Mouse (Mus musculus) C2C12 (cell line): ENCODE measurements at regions not wholly inside any gene's neighbourhood (a gene's known extent, or its start where the extent isn't known, plus 50 kb on each side); places are given as distances from the start of the nearest gene placed in this dataset.

Experiments
- CTCF ChIP-seq: IDR thresholded peaks from one replicate; pipeline ENCODE4 v1.5.1; 2011; ENCODE audit not compliant: control insufficient read depth, insufficient read depth, insufficient read length
- USF1 ChIP-seq: IDR thresholded peaks from one replicate; pipeline ENCODE4 v1.6.1; 2011; ENCODE audit warnings: low read depth, mild to moderate bottlenecking, control low read depth, moderate library complexity

GRCm38 (mm10) chr10:27927266-27927665 is 147.4 kb upstream of the Ptprk start:
- TF ChIP-seq CTCF (no peak), USF1 (no peak)
